Mouse (Mus musculus): Measurements from ENCODE around the gene Hint1. TPM values are rescaled to one million over a fixed set of nuclear protein-coding genes. Genes with fewer than 3 reads are reported as not detected.

Hint1 gene
- polyA plus RNA-seq (2012; rRNA removed), result 532 and 541 TPM in 2 replicates

- Histone ChIP-seq H3K4me3 (ENCODE audit: insufficient read depth, low read length) (peak within 1 kb of the TSS; percentile 75), H3K27ac (ENCODE audit: insufficient read depth, low read length) (peak within 1 kb of the TSS; percentile 95), H3K4me1 (ENCODE audit: control insufficient read depth, insufficient read depth, low read length) (peaks cover 6% of the 10 kb centered on the region)
- TF ChIP-seq POLR2A (IDR thresholded peaks at IDR 0.05; ENCODE audit: extremely low read depth, insufficient read depth, low read length) (peak; percentile 87), CTCF (IDR thresholded peaks at IDR 0.05; ENCODE audit: extremely low read depth, insufficient read depth, low read length) (no peak)
Measured at GRCm38 (mm10) chr11:54866119-54867048, at the start of gene Hint1. TSS of gene Hint1 (plus strand) at chr11:54866383.

- Histone ChIP-seq H3K27ac (ENCODE audit: insufficient read depth, low read length) (no peak overlapping the region), H3K4me1 (ENCODE audit: control insufficient read depth, insufficient read depth, low read length) (peaks cover 4% of the 10 kb centered on the region; the same call in 1 of the 2 replicates), H3K4me3 (ENCODE audit: insufficient read depth, low read length) (no peak overlapping the region)
- TF ChIP-seq CTCF (IDR thresholded peaks at IDR 0.05; ENCODE audit: extremely low read depth, insufficient read depth, low read length) (no peak), POLR2A (IDR thresholded peaks at IDR 0.05; ENCODE audit: extremely low read depth, insufficient read depth, low read length) (no peak)
Measured at GRCm38 (mm10) chr11:54817449-54817848, 48.7 kb upstream of the Hint1 start.

DNA sequence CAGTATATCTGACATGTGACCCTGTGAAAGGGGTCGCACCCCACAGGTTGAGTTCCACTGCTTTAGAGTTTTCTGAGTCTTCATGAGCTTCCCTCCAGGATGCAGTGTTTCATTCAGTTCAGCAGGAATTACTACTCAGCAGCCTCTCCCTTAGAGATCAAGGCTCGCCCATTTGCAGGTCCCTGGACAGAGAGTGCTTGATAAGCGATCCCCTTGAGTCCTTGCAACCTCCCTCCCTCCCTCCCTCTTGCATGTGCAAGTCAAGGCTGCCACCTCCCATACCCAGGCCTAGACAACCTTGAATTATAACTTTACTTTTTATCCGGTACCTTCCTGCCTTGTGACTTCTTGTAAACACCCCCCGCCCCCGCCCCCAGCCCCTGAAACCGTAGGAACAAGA lies 46.7 kb upstream of the Hint1 start:
- Histone ChIP-seq H3K4me3 (ENCODE audit: insufficient read depth, low read length) (no peak overlapping the region), H3K27ac (ENCODE audit: insufficient read depth, low read length) (no peak overlapping the region), H3K4me1 (ENCODE audit: control insufficient read depth, insufficient read depth, low read length) (peaks cover 7% of the 10 kb centered on the region)
- no peak for TF ChIP-seq CTCF (IDR thresholded peaks at IDR 0.05; ENCODE audit: extremely low read depth, insufficient read depth, low read length)
- TF ChIP-seq POLR2A (IDR thresholded peaks at IDR 0.05; ENCODE audit: extremely low read depth, insufficient read depth, low read length), result no peak

GRCm38 (mm10) chr11:54823467-54823866 lies 42.7 kb upstream of the Hint1 start:
- TF ChIP-seq POLR2A (IDR thresholded peaks at IDR 0.05; ENCODE audit: extremely low read depth, insufficient read depth, low read length), result no peak
- no peak for TF ChIP-seq CTCF (IDR thresholded peaks at IDR 0.05; ENCODE audit: extremely low read depth, insufficient read depth, low read length)
- Histone ChIP-seq H3K27ac (ENCODE audit: insufficient read depth, low read length) (peak overlapping the region; percentile 90), H3K4me3 (ENCODE audit: insufficient read depth, low read length) (no peak overlapping the region), H3K4me1 (ENCODE audit: control insufficient read depth, insufficient read depth, low read length) (peaks cover 7% of the 10 kb centered on the region)

GRCm38 (mm10) chr11:54825774-54826173 lies 40.4 kb upstream of the Hint1 start:
- no peak overlapping the region for H3K4me3 ChIP-seq (ENCODE audit: insufficient read depth, low read length)
- peaks cover 7% of the 10 kb centered on the region for H3K4me1 ChIP-seq (ENCODE audit: control insufficient read depth, insufficient read depth, low read length)
- TF ChIP-seq CTCF (IDR thresholded peaks at IDR 0.05; ENCODE audit: extremely low read depth, insufficient read depth, low read length), result no peak
- TF ChIP-seq POLR2A (IDR thresholded peaks at IDR 0.05; ENCODE audit: extremely low read depth, insufficient read depth, low read length), result no peak
- H3K27ac ChIP-seq (ENCODE audit: insufficient read depth, low read length), result no peak overlapping the region

DNA sequence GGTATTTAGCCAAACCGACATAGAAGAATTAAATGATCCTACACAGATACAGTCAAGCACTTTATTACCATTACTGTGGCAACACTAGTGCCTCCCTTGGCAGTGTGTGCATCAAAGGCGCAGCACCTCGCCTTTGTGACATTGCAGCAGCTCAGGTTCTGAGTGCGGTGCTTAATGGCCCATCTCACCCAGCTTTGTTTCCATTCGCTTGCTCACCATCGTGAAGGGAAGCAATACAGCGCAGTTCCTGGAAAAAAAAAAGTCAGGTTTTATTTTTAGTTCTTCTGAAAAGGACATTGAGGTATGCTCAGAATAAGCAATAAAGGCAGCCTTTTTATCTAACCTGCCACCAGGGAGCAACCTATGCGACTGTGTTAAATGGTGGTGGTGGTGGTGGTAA lies 39.4 kb upstream of the Hint1 start:
- Histone ChIP-seq H3K4me3 (ENCODE audit: insufficient read depth, low read length) (no peak overlapping the region), H3K4me1 (ENCODE audit: control insufficient read depth, insufficient read depth, low read length) (peaks cover 7% of the 10 kb centered on the region), H3K27ac (ENCODE audit: insufficient read depth, low read length) (no peak overlapping the region)
- no peak for TF ChIP-seq CTCF (IDR thresholded peaks at IDR 0.05; ENCODE audit: extremely low read depth, insufficient read depth, low read length)
- TF ChIP-seq POLR2A (IDR thresholded peaks at IDR 0.05; ENCODE audit: extremely low read depth, insufficient read depth, low read length), result no peak

- H3K4me1 ChIP-seq (ENCODE audit: control insufficient read depth, insufficient read depth, low read length), result peaks cover 7% of the 10 kb centered on the region
- TF ChIP-seq CTCF (IDR thresholded peaks at IDR 0.05; ENCODE audit: extremely low read depth, insufficient read depth, low read length), result no peak
- no peak for TF ChIP-seq POLR2A (IDR thresholded peaks at IDR 0.05; ENCODE audit: extremely low read depth, insufficient read depth, low read length)
- no peak overlapping the region for H3K27ac ChIP-seq (ENCODE audit: insufficient read depth, low read length)
- H3K4me3 ChIP-seq (ENCODE audit: insufficient read depth, low read length), result no peak overlapping the region
Measured at GRCm38 (mm10) chr11:54833833-54834232, 32.4 kb upstream of the Hint1 start.

GRCm38 (mm10) chr11:54834596-54834995 lies 31.6 kb upstream of the Hint1 start:
- Histone ChIP-seq H3K27ac (ENCODE audit: insufficient read depth, low read length) (peak overlapping the region; percentile 18; the same call in 1 of the 2 replicates), H3K4me3 (ENCODE audit: insufficient read depth, low read length) (no peak overlapping the region), H3K4me1 (ENCODE audit: control insufficient read depth, insufficient read depth, low read length) (peaks cover 7% of the 10 kb centered on the region)
- TF ChIP-seq CTCF (IDR thresholded peaks at IDR 0.05; ENCODE audit: extremely low read depth, insufficient read depth, low read length) (no peak), POLR2A (IDR thresholded peaks at IDR 0.05; ENCODE audit: extremely low read depth, insufficient read depth, low read length) (no peak)

DNA sequence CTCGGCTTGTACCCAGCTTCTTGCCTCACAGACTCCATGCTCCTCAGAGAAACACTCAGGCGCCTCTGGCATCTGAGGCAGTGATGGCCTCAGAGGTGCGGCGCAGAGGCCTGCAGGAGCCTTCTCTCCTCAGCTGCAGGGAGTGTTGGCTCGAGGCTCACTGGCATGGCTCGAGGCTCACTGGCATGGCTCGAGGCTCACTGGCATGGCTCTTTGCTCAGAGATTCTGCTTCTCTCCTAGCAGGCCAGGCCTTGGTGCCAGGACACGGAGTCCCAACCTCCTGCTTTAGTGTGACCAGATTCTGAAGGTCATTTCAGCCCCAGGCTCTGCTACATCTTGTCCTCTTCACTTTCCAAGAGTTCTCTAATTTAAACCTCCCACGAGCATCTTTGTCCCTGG lies 30.1 kb upstream of the Hint1 start:
- TF ChIP-seq POLR2A (IDR thresholded peaks at IDR 0.05; ENCODE audit: extremely low read depth, insufficient read depth, low read length) (no peak), CTCF (IDR thresholded peaks at IDR 0.05; ENCODE audit: extremely low read depth, insufficient read depth, low read length) (no peak)
- Histone ChIP-seq H3K27ac (ENCODE audit: insufficient read depth, low read length) (no peak overlapping the region), H3K4me3 (ENCODE audit: insufficient read depth, low read length) (no peak overlapping the region), H3K4me1 (ENCODE audit: control insufficient read depth, insufficient read depth, low read length) (peaks cover 7% of the 10 kb centered on the region)

GRCm38 (mm10) chr11:54839696-54840095 lies 26.5 kb upstream of the Hint1 start:
- Histone ChIP-seq H3K4me1 (ENCODE audit: control insufficient read depth, insufficient read depth, low read length) (peaks cover 2% of the 10 kb centered on the region; the same call in 1 of the 2 replicates), H3K4me3 (ENCODE audit: insufficient read depth, low read length) (no peak overlapping the region), H3K27ac (ENCODE audit: insufficient read depth, low read length) (no peak overlapping the region)
- TF ChIP-seq CTCF (IDR thresholded peaks at IDR 0.05; ENCODE audit: extremely low read depth, insufficient read depth, low read length) (no peak), POLR2A (IDR thresholded peaks at IDR 0.05; ENCODE audit: extremely low read depth, insufficient read depth, low read length) (no peak)

Measured in cortical plate, adult 2 months (tissue).